Mouse (Mus musculus) thymus, postnatal 10 days (tissue): ENCODE data around the gene Cd93.

Experiments used
- DNase-seq, 2 experiments: peaks; one replicate each; pipeline ENCODE4 v3.0.0; 2021; ENCODE audit warnings: low spot score in 2 of 2

Gene Cd93

GRCm38 (mm10) chr2:148443249-148443958 is at the start of gene Cd93:
Gene Cd93, minus strand, starts transcription at chr2:148443563.
- DNase-seq, result peak; percentile 13 to 27

DNA sequence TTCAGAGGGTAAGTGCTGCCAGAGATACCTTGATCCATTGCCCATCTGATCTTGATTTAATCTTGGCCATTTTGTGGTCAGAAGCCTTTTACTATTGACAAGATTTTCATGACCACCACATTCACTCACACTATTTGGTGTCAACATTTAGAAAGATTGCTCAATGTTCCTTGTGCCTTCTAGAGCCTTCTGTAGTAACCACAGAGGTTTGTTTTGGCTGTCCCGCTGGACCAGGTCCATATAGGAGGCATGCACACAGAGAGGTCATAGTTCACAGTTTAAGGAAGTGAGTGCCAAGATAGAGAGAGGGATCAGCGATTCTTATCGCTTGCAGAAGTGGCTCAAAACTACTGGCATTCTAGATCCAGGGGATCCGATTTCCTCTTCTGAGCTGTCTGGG is 48.7 kb upstream of the Cd93 start:
- DNase-seq, result no peak

- no peak for DNase-seq
These were observed 46.8 kb upstream of the Cd93 start for GRCm38 (mm10) chr2:148490150-148490549.

- no peak for DNase-seq
These were observed 45.5 kb upstream of the Cd93 start for GRCm38 (mm10) chr2:148488885-148489284.

- no peak for DNase-seq
These were observed 42.2 kb upstream of the Cd93 start for GRCm38 (mm10) chr2:148485576-148485975.

DNA sequence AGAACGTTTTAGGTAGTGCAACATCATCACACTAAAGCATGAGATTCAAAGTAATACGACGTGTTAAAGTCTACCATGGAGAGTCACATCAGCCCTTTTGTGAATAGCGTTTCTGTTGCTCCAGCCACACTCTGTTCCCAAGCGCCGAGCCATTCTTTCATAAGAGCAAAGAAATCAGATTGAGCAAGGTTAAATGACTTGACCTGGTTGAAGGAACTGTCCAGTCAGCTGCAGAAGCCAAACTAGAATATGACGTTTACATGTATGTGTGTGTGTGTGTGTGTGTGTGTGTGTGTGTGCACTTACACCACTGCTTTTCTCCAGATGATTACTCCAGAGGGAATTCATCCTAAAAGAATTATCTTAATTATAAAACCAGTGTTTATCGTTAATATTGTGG is 37.0 kb upstream of the Cd93 start:
- DNase-seq, result no peak

GRCm38 (mm10) chr2:148478141-148478701 is 34.9 kb upstream of the Cd93 start:
- no peak for DNase-seq

- DNase-seq, result no peak
These were observed 34.0 kb upstream of the Cd93 start for GRCm38 (mm10) chr2:148477346-148477745.

DNA sequence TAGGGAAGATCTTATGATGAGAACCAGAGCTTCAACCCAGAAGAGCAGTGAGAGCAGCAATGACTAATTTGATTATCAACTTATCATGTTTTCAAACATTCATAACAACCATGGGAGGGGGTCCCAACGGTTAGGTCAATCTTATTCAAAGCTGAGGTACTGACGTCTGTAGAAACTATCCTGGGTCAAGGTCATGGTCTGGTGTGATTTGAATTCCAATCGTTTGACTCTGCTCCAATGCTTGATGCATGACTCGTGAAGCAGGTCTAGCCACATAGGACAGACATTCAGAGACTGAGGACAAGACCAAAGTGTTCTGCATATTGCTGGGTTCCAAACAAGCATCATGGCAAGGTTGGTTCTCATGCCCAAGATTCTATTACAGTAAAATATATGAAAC is 33.2 kb upstream of the Cd93 start:
- no peak for DNase-seq

- DNase-seq, result no peak
These were observed 32.6 kb upstream of the Cd93 start for GRCm38 (mm10) chr2:148475879-148476495.

DNA sequence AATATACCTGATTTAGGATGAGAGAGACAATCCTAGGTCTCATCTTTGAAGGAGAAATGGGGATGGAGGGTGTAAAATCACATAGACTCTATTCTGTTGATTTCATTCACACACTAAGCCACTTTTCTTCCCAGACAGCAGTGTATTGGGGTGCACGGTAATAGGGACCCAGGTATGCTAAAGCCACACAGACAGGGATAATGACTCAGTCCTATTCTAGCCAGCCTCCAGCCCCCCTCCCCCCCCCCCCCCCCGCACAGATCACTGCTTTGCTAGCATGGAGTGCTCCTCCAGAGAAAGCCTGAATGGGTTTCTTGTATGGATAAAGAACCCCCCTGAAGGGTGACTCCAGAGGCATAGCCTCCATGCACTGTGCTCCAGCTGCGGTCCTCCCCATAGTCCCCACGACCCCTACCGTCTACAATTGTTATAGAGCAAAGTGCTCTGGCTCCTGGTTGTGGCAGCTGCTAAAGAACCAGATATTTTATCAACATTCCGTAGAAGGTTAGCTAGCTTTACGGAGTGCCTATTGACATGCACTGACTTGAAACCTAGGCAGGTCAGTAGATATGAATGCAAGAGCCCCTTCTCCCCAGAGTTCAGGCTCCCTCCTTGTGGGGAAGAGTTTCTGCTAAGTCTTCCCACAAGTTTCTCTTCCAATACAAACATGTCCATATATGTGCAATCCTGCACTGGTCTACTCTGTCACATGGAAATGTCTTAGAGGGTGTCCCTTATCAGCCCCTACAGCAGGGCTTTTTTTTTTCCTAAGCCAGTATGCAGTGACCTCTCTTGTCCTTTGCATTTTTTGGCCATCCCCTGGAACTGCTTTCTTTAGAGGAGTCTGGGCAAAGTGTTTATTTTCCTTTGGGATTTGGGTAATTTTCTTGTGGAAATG is 26.2 kb upstream of the Cd93 start:
- DNase-seq, result no peak

DNA sequence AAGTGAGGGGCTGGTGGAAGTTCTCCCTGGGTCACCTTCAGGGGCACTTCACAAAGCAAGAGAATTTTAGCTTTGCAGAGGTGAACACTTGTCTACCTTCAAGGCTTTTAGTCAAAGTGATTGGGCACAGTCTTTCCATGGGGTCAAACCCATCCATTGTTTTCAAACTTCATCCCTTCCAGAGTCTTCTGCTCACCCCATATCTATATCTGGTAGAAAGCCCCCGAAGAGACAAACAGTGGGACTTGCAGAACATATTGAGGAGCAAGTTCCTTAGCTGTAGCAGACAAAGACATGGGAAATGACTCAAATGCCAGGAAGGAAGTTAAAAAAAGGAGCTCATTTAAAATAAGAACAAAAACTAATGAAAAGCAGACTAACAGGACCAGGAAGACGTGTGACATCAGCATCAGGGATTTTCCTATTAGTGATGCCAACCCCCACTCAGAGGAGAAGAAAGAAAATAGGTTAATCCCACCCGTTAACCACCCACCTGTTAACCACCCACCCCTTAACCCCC is 24.6 kb upstream of the Cd93 start:
- no peak for DNase-seq

DNA sequence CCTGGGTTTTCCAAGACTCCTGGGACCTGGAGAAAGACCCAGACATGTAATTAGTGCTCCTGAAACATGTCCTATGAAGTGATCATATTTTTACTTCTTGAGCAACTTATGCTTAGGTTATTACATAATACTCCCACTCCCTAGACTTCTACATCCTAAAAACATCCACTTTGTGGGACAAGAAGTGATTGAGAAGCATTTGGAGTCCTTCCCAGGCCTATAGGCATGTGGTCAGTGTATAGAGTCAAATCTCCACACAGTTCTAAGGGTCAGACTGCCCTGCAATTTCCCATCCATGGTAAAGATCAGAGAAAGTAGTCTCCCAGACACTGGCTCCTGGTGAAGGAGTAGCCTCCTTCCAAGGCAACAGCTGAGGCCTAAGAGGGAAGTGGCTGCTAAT is 12.0 kb upstream of the Cd93 start:
- no peak for DNase-seq

DNA sequence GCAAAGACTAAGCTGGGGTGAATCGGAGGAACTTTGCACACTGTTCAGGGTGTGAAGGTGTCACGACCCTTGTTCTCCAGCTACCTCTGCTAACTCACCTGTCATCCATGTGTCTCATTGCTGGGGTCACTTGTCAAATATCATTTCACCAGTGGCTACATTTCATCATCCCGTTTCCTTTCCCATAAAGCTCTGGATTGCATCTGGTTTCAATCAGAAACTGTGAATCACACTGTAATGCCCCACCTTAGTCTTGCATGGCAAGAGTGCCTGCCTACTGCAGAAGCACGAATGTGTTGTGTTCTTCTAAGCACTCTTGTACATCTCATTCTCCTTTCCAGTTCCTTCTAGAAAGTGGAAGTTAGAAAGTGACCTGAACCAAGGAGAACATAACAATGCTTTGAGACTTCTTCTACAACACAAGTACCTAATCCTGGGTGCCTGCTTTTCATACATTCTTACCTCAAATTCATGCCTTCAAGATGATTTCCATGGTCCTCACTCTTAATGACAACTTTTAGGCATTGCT is 10.7 kb upstream of the Cd93 start:
- no peak for DNase-seq

DNA sequence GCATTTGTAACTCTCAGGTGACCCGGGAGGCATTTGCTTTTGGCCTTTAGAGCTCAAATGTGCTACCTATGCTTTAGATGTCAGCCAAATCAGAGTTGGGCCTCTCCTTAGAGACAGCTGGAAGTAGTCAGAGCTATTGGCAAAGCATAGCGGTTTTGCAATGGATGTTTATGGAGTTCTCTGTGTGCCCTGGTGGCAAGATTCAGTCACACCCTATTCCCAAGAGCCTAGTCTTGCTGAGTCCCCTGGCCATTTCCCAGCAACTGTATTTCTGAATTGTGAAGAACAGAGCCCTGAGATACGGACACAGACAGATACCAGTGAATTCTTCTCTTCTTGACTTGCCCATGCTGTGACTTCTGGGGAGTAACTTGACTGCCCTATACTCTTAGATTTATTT is 9.7 kb upstream of the Cd93 start:
- no peak for DNase-seq

GRCm38 (mm10) chr2:148451498-148451897 is 8.1 kb upstream of the Cd93 start:
- no peak for DNase-seq

DNA sequence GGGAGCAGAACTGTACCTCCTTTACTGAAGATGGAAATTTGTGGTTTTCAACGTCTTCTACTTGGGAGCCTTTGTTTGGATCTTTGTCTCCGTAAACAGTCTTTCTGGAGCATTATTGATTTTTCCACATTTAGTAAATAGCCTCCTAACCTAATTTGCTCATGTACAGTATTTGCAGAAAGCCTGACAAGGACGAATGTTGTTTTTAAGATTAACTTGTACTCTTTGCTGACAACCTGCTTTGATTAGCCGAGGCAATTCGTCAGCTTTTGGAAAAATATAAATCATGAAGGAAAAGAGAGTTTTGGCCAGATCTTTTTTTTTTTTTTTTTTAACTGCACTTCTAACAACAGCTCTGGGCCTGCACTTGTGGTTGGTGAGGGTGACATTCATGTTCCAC is 7.3 kb upstream of the Cd93 start:
- no peak for DNase-seq

- DNase-seq, result no peak
These were observed 6.3 kb upstream of the Cd93 start for GRCm38 (mm10) chr2:148449659-148450058.

DNA sequence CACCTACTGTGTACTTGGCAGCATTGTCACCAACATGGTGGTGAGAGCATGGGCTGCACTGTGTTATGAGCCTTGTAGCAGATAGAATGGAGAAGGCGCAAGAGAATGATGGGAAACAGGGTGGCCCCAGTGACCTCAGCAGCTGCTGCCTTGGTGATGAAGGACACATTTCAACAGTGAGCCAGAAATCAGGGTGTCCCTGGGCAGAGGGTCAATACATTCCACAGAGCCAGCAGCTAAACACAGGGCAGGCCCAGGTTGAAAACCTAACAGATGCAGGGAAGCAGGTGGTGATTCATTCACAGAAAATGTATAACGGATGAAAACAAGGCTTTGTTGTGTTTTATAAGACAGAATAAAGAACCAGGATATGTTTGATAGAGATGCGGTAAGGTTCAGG is 3.1 kb upstream of the Cd93 start:
- DNase-seq, result no peak

- no peak for DNase-seq
These were observed 2.3 kb upstream of the Cd93 start for GRCm38 (mm10) chr2:148445616-148446015.

DNA sequence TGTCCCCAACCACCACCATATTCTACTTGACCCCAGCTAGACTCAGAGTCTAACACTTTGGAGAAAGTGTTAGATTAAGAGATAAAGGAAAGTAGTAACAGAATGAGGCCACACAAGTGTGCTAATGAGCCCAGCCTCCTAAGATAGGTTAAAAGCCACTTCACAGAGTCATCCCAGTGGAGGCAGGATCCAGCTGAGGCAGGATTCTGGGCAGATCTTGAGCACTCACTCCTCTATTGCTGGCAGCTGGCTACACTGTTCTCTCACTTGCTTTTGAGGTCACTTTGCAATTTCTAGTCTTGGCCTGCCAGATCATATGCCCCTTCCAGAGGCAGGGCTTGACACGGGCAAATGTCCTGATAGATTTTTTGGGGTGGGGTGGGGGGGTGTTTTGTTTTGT is 1.1 kb upstream of the Cd93 start:
- no peak for DNase-seq

GRCm38 (mm10) chr2:148442710-148443109 is 653 bp downstream of the Cd93 start:
- DNase-seq, result peak in 1 of 2 experiments; percentile 4
